Mouse (Mus musculus): ENCODE measurements around the gene Radil. TPM values are rescaled to one million over a fixed set of nuclear protein-coding genes. Genes with fewer than 3 reads are reported as not detected.

Gene Radil
- polyA plus RNA-seq, 1 experiment, result 0.82 TPM

- Histone ChIP-seq H3K27me3 (ENCODE audit: control insufficient read depth, insufficient read depth, low read length) (no peaks in the 10 kb centered on the region), H3K4me3 (ENCODE audit: low read depth, low read length) (no peak overlapping the region), H3K4me1 (ENCODE audit: control insufficient read depth, insufficient read depth, insufficient read length, low read length) (no peaks in the 10 kb centered on the region), H3K36me3 (ENCODE audit: control insufficient read depth, insufficient read depth, low read length) (no peaks in the 10 kb centered on the region), H3K27ac (ENCODE audit: insufficient read depth, low read depth, low read length) (no peak overlapping the region)
- TF ChIP-seq CTCF (IDR thresholded peaks at IDR 0.05; ENCODE audit: extremely low read depth, insufficient read length, insufficient replicate concordance, low read depth, low read length) (no peak), POLR2A (IDR thresholded peaks at IDR 0.05; ENCODE audit: low read depth, low read length) (no peak)
- 92% methylated on average over 4 of the region's 4 CpGs for WGBS
Measured at GRCm38 (mm10) chr5:142556721-142557120, 5.8 kb upstream of the Radil start.

GRCm38 (mm10) chr5:142555866-142556265 lies 5.0 kb upstream of the Radil start:
- Histone ChIP-seq H3K36me3 (ENCODE audit: control insufficient read depth, insufficient read depth, low read length) (no peaks in the 10 kb centered on the region), H3K4me1 (ENCODE audit: control insufficient read depth, insufficient read depth, insufficient read length, low read length) (peaks cover 2% of the 10 kb centered on the region), H3K27ac (ENCODE audit: insufficient read depth, low read depth, low read length) (no peak overlapping the region), H3K4me3 (ENCODE audit: low read depth, low read length) (no peak overlapping the region), H3K27me3 (ENCODE audit: control insufficient read depth, insufficient read depth, low read length) (peaks cover 4% of the 10 kb centered on the region)
- TF ChIP-seq POLR2A (IDR thresholded peaks at IDR 0.05; ENCODE audit: low read depth, low read length) (no peak), CTCF (IDR thresholded peaks at IDR 0.05; ENCODE audit: extremely low read depth, insufficient read length, insufficient replicate concordance, low read depth, low read length) (no peak)
- 58% methylated on average over 5 of the region's 5 CpGs for WGBS

- H3K27ac ChIP-seq (ENCODE audit: insufficient read depth, low read depth, low read length), result no peak overlapping the region
- peak overlapping the region; percentile 71 for H3K4me3 ChIP-seq (ENCODE audit: low read depth, low read length)
- TF ChIP-seq CTCF (IDR thresholded peaks at IDR 0.05; ENCODE audit: extremely low read depth, insufficient read length, insufficient replicate concordance, low read depth, low read length) (no peak), POLR2A (IDR thresholded peaks at IDR 0.05; ENCODE audit: low read depth, low read length) (no peak)
- peaks cover 17% of the 10 kb centered on the region for H3K27me3 ChIP-seq (ENCODE audit: control insufficient read depth, insufficient read depth, low read length)
- 8% methylated on average over 31 of the region's 31 CpGs for WGBS
- no peaks in the 10 kb centered on the region for H3K36me3 ChIP-seq (ENCODE audit: control insufficient read depth, insufficient read depth, low read length)
- H3K4me1 ChIP-seq (ENCODE audit: control insufficient read depth, insufficient read depth, insufficient read length, low read length), result peaks cover 9% of the 10 kb centered on the region
Measured at GRCm38 (mm10) chr5:142549961-142550705, 765 bp downstream of the Radil start.

- Histone ChIP-seq H3K4me3 (ENCODE audit: low read depth, low read length) (no peak overlapping the region), H3K27me3 (ENCODE audit: control insufficient read depth, insufficient read depth, low read length) (peaks cover 17% of the 10 kb centered on the region), H3K27ac (ENCODE audit: insufficient read depth, low read depth, low read length) (no peak overlapping the region), H3K4me1 (ENCODE audit: control insufficient read depth, insufficient read depth, insufficient read length, low read length) (peaks cover 9% of the 10 kb centered on the region), H3K36me3 (ENCODE audit: control insufficient read depth, insufficient read depth, low read length) (no peaks in the 10 kb centered on the region)
- TF ChIP-seq CTCF (IDR thresholded peaks at IDR 0.05; ENCODE audit: extremely low read depth, insufficient read length, insufficient replicate concordance, low read depth, low read length) (no peak), POLR2A (IDR thresholded peaks at IDR 0.05; ENCODE audit: low read depth, low read length) (no peak)
- WGBS, result 64% methylated on average over 9 of the region's 9 CpGs
Measured at GRCm38 (mm10) chr5:142549441-142549840, 1.5 kb downstream of the Radil start.

- peaks cover 17% of the 10 kb centered on the region for H3K27me3 ChIP-seq (ENCODE audit: control insufficient read depth, insufficient read depth, low read length)
- WGBS, result 68% methylated on average over 3 of the region's 3 CpGs
- TF ChIP-seq POLR2A (IDR thresholded peaks at IDR 0.05; ENCODE audit: low read depth, low read length), result no peak
- TF ChIP-seq CTCF (IDR thresholded peaks at IDR 0.05; ENCODE audit: extremely low read depth, insufficient read length, insufficient replicate concordance, low read depth, low read length), result no peak
- H3K36me3 ChIP-seq (ENCODE audit: control insufficient read depth, insufficient read depth, low read length), result no peaks in the 10 kb centered on the region
- peaks cover 9% of the 10 kb centered on the region for H3K4me1 ChIP-seq (ENCODE audit: control insufficient read depth, insufficient read depth, insufficient read length, low read length)
- H3K4me3 ChIP-seq (ENCODE audit: low read depth, low read length), result no peak overlapping the region
- H3K27ac ChIP-seq (ENCODE audit: insufficient read depth, low read depth, low read length), result no peak overlapping the region
Measured at GRCm38 (mm10) chr5:142547066-142547465, 3.8 kb downstream of the Radil start.

- H3K36me3 ChIP-seq (ENCODE audit: control insufficient read depth, insufficient read depth, low read length), result no peaks in the 10 kb centered on the region
Measured at GRCm38 (mm10) chr5:142546344-142546743, 4.6 kb downstream of the Radil start.

GRCm38 (mm10) chr5:142545014-142545795 lies 5.7 kb downstream of the Radil start:
- Histone ChIP-seq H3K27ac (ENCODE audit: insufficient read depth, low read depth, low read length) (no peak overlapping the region), H3K4me1 (ENCODE audit: control insufficient read depth, insufficient read depth, insufficient read length, low read length) (0 out of 2 replicates have a peak, but pooled peaks cover under 1% of the 10 kb centered on the region), H3K36me3 (ENCODE audit: control insufficient read depth, insufficient read depth, low read length) (no peaks in the 10 kb centered on the region), H3K4me3 (ENCODE audit: low read depth, low read length) (no peak overlapping the region), H3K27me3 (ENCODE audit: control insufficient read depth, insufficient read depth, low read length) (peaks cover 6% of the 10 kb centered on the region)
- WGBS, result 58% methylated on average over 5 of the region's 5 CpGs
- TF ChIP-seq POLR2A (IDR thresholded peaks at IDR 0.05; ENCODE audit: low read depth, low read length) (no peak), CTCF (IDR thresholded peaks at IDR 0.05; ENCODE audit: extremely low read depth, insufficient read length, insufficient replicate concordance, low read depth, low read length) (no peak)

More at GRCm38 (mm10) chr5:142546344-142546743, 4.6 kb downstream of the Radil start:
- TF ChIP-seq POLR2A (IDR thresholded peaks at IDR 0.05; ENCODE audit: low read depth, low read length) (no peak), CTCF (IDR thresholded peaks at IDR 0.05; ENCODE audit: extremely low read depth, insufficient read length, insufficient replicate concordance, low read depth, low read length) (no peak)
- WGBS, result 40% methylated on average over 5 of the region's 5 CpGs
- Histone ChIP-seq H3K27me3 (ENCODE audit: control insufficient read depth, insufficient read depth, low read length) (peaks cover 17% of the 10 kb centered on the region), H3K4me3 (ENCODE audit: low read depth, low read length) (no peak overlapping the region), H3K27ac (ENCODE audit: insufficient read depth, low read depth, low read length) (no peak overlapping the region), H3K4me1 (ENCODE audit: control insufficient read depth, insufficient read depth, insufficient read length, low read length) (peaks cover 9% of the 10 kb centered on the region)
